Mouse (Mus musculus): Measurements from ENCODE around the gene Hephl1. TPM values are rescaled to one million over a fixed set of nuclear protein-coding genes. Genes with fewer than 3 reads are reported as not detected.

Gene Hephl1
- polyA plus RNA-seq, 1 experiment from 2014 or later, result not detected

DNA sequence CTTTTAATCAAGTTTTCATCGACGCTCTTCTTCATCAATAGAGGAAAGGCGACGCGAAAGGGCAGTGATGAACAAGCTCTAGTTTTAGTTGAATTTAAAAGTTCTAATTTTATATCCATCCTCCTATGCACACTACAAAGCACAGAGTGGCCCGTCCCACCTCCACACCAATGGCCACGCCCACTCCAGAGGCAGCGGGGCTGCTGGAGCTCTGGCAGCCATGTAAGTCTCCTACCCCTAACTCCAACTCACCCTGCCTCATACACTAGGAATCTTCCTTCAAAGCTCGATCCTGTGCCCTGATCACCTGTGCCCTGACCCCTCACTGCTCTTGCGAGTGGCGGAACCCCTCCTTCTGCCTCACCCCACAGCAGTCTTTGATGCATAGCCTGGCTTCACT, 70.4 kb downstream of the Hephl1 start:
- H3K9me3 ChIP-seq (ENCODE audit: control insufficient read depth, low read length), result no peaks in the 10 kb centered on the region
- 0 out of 2 replicates have a peak, but pooled peaks cover 3% of the 10 kb centered on the region for H3K36me3 ChIP-seq (ENCODE audit: control insufficient read depth, insufficient read depth, low read length)
- no peak for ATAC-seq (ENCODE audit: low FRiP score, low TSS enrichment)
- H3K4me1 ChIP-seq (ENCODE audit: control insufficient read depth, insufficient read depth, low read length), result peaks cover 26% of the 10 kb centered on the region
- no peak overlapping the region for H3K9ac ChIP-seq (replicated peaks; ENCODE audit: low read length)
- H3K27ac ChIP-seq (replicated peaks; ENCODE audit: low read depth, low read length), result no peak overlapping the region
- H3K4me2 ChIP-seq (ENCODE audit: low read length), result peak overlapping the region; percentile 22; the same call in 1 of the 2 replicates
- no peak overlapping the region for H3K4me3 ChIP-seq (replicated peaks; ENCODE audit: low read depth, low read length)
- WGBS, result 89% methylated on average over 11 of the region's 11 CpGs
- DNase-seq, result no peak
- H3K27me3 ChIP-seq (ENCODE audit: control insufficient read depth, insufficient read depth, low read length), result no peaks in the 10 kb centered on the region

DNA sequence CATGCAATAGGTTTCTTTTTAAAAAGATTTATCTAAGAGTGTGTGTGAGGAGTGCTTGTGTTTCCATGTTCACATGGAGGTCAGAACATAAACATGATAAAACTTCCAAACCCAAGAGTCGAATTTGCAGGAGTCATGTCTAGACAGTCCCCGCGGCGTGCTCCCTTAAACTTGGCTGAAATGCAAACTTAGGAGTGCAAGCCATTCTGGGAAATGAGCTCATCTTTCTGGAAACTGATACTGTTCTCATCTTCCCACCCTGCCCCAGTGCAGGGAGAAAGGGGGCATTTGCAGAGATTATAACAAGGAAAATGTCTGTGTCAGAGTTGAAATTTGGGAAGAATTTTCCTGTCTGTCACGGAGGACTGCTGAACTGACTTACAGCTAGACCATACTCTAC, 72.1 kb downstream of the Hephl1 start:
- DNase-seq, result no peak
- 0 out of 2 replicates have a peak, but pooled peaks cover 3% of the 10 kb centered on the region for H3K36me3 ChIP-seq (ENCODE audit: control insufficient read depth, insufficient read depth, low read length)
- WGBS, result 97% methylated on average over 5 of the region's 5 CpGs

DNA sequence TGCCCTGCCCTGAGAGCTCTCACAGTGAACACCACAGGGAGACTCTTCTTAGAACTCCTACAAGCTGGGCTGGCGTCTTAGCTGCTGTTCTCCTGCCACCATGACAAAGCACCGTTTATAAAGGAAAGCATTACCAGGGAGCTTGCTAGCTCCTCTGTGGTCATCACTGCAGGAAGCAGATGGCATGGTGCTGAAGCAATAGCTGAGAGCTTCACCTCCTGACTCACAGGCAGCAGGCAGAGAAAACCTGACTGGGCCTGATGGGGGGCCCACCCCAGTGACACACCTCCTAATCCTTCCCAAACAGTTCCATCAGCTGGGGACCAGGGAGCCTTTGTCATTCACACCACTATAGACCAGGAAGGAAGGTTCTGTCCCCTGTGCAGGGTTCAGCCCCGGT, 74.2 kb downstream of the Hephl1 start:
- Histone ChIP-seq H3K4me1 (ENCODE audit: control insufficient read depth, insufficient read depth, low read length) (peaks cover 11% of the 10 kb centered on the region), H3K27ac (replicated peaks; ENCODE audit: low read depth, low read length) (0 out of 2 replicates have a peak overlapping the region, but pooled peaks have one; percentile 8), H3K9ac (replicated peaks; ENCODE audit: low read length) (no peak overlapping the region), H3K4me2 (ENCODE audit: low read length) (no peak overlapping the region), H3K36me3 (ENCODE audit: control insufficient read depth, insufficient read depth, low read length) (0 out of 2 replicates have a peak, but pooled peaks cover 6% of the 10 kb centered on the region), H3K27me3 (ENCODE audit: control insufficient read depth, insufficient read depth, low read length) (no peaks in the 10 kb centered on the region), H3K9me3 (ENCODE audit: control insufficient read depth, low read length) (no peaks in the 10 kb centered on the region), H3K4me3 (replicated peaks; ENCODE audit: low read depth, low read length) (no peak overlapping the region)
- DNase-seq (no peak), ATAC-seq (ENCODE audit: low FRiP score, low TSS enrichment) (0 out of 2 replicates have a peak, but pooled peaks have one; percentile 17)
- WGBS, result 37% methylated on average over 3 of the region's 3 CpGs

More for the DNA sequence above, 72.1 kb downstream of the Hephl1 start:
- no peaks in the 10 kb centered on the region for H3K9me3 ChIP-seq (ENCODE audit: control insufficient read depth, low read length)
- no peak overlapping the region for H3K4me3 ChIP-seq (replicated peaks; ENCODE audit: low read depth, low read length)
- H3K4me2 ChIP-seq (ENCODE audit: low read length), result no peak overlapping the region
- no peak overlapping the region for H3K9ac ChIP-seq (replicated peaks; ENCODE audit: low read length)
- peaks cover 25% of the 10 kb centered on the region for H3K4me1 ChIP-seq (ENCODE audit: control insufficient read depth, insufficient read depth, low read length)
- H3K27me3 ChIP-seq (ENCODE audit: control insufficient read depth, insufficient read depth, low read length), result no peaks in the 10 kb centered on the region
- ATAC-seq (ENCODE audit: low FRiP score, low TSS enrichment), result no peak
- no peak overlapping the region for H3K27ac ChIP-seq (replicated peaks; ENCODE audit: low read depth, low read length)

DNA sequence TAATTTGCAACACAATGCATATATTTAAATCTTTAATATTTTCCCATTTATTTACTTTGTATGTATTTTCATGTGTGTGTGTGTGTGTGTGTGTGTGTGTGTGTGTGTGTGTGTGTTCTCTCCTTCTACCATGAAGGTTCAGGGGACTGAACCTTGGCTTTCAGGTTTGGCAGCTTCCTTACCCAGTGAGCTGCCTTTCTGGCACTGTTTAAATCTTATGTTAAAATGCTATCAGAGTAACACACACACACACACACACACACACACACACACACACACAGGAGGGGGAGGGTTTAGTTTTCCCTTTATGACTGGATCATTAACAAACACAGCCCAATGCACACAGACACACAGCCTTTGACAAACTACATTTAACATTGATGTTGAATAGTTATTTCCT, 74.7 kb downstream of the Hephl1 start:
- H3K4me2 ChIP-seq (ENCODE audit: low read length), result no peak overlapping the region
- no peak overlapping the region for H3K27ac ChIP-seq (replicated peaks; ENCODE audit: low read depth, low read length)

DNA sequence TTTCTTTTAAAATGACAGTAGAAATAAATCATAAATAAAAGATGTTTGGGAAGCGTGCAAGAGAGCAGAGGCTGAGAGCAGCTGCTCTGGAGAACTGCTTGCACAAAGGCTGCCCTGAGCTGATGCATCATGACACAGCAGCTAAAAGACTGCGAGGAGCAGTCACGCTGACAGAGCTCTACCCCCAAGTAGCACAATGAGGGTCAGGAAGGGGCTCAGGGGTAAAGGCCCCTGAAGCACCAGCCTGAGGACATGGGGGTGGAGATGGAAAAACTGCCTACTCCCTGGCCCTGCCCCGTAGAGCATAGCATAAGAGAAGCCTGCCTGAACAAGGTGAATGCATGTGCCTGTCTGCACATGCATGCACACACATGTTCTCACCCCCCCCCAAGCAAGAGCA, 75.1 kb downstream of the Hephl1 start:
- 18% methylated on average over 4 of the region's 4 CpGs for WGBS
- no peaks in the 10 kb centered on the region for H3K27me3 ChIP-seq (ENCODE audit: control insufficient read depth, insufficient read depth, low read length)
- H3K27ac ChIP-seq (replicated peaks; ENCODE audit: low read depth, low read length), result peak overlapping the region; percentile 63
- H3K9ac ChIP-seq (replicated peaks; ENCODE audit: low read length), result peak overlapping the region; percentile 21; the same call in 1 of the 2 replicates
- H3K4me1 ChIP-seq (ENCODE audit: control insufficient read depth, insufficient read depth, low read length), result peaks cover 8% of the 10 kb centered on the region; the same call in 1 of the 2 replicates
- 0 out of 2 replicates have a peak overlapping the region, but pooled peaks have one; percentile 25 for H3K4me2 ChIP-seq (ENCODE audit: low read length)
- peaks cover 7% of the 10 kb centered on the region; the same call in 1 of the 2 replicates for H3K36me3 ChIP-seq (ENCODE audit: control insufficient read depth, insufficient read depth, low read length)
- H3K4me3 ChIP-seq (replicated peaks; ENCODE audit: low read depth, low read length), result no peak overlapping the region
- ATAC-seq (ENCODE audit: low FRiP score, low TSS enrichment) (peak; percentile 57; the same call in 1 of the 2 replicates), DNase-seq (peak; percentile 49)
- no peaks in the 10 kb centered on the region for H3K9me3 ChIP-seq (ENCODE audit: control insufficient read depth, low read length)

More for the DNA sequence above, 74.7 kb downstream of the Hephl1 start:
- H3K36me3 ChIP-seq (ENCODE audit: control insufficient read depth, insufficient read depth, low read length), result 0 out of 2 replicates have a peak, but pooled peaks cover 6% of the 10 kb centered on the region
- H3K4me3 ChIP-seq (replicated peaks; ENCODE audit: low read depth, low read length), result no peak overlapping the region
- H3K27me3 ChIP-seq (ENCODE audit: control insufficient read depth, insufficient read depth, low read length), result no peaks in the 10 kb centered on the region
- no peak for DNase-seq
- H3K9ac ChIP-seq (replicated peaks; ENCODE audit: low read length), result no peak overlapping the region
- no peaks in the 10 kb centered on the region for H3K9me3 ChIP-seq (ENCODE audit: control insufficient read depth, low read length)
- no peak for ATAC-seq (ENCODE audit: low FRiP score, low TSS enrichment)
- peaks cover 8% of the 10 kb centered on the region; the same call in 1 of the 2 replicates for H3K4me1 ChIP-seq (ENCODE audit: control insufficient read depth, insufficient read depth, low read length)

DNA sequence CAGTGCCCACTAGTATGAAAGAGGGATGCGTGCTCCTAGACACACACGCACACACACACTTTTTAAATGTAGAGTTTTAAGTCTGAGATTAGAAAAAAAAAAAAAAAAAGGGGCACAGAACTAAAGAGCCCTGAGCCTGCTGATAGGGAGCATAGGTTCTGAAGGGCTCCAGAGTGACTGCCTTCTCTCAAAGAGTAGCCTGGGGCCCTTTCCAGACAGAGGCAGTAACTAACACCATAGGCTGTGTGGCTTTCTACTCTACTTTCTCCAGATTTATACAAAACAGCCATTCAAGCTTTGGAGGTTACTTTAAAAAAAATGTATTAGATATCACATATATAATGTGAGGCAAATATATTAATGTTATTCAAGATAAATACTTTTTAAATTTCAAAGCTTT, 75.5 kb downstream of the Hephl1 start:
- H3K4me2 ChIP-seq (ENCODE audit: low read length), result no peak overlapping the region
- peaks cover 8% of the 10 kb centered on the region; the same call in 1 of the 2 replicates for H3K4me1 ChIP-seq (ENCODE audit: control insufficient read depth, insufficient read depth, low read length)
- no peaks in the 10 kb centered on the region for H3K9me3 ChIP-seq (ENCODE audit: control insufficient read depth, low read length)
- ATAC-seq (ENCODE audit: low FRiP score, low TSS enrichment), result no peak
- peaks cover 11% of the 10 kb centered on the region; the same call in 1 of the 2 replicates for H3K36me3 ChIP-seq (ENCODE audit: control insufficient read depth, insufficient read depth, low read length)
- H3K4me3 ChIP-seq (replicated peaks; ENCODE audit: low read depth, low read length), result no peak overlapping the region
- 77% methylated on average over 2 of the region's 2 CpGs for WGBS
- no peaks in the 10 kb centered on the region for H3K27me3 ChIP-seq (ENCODE audit: control insufficient read depth, insufficient read depth, low read length)
- H3K9ac ChIP-seq (replicated peaks; ENCODE audit: low read length), result no peak overlapping the region
- H3K27ac ChIP-seq (replicated peaks; ENCODE audit: low read depth, low read length), result no peak overlapping the region
- no peak for DNase-seq

DNA sequence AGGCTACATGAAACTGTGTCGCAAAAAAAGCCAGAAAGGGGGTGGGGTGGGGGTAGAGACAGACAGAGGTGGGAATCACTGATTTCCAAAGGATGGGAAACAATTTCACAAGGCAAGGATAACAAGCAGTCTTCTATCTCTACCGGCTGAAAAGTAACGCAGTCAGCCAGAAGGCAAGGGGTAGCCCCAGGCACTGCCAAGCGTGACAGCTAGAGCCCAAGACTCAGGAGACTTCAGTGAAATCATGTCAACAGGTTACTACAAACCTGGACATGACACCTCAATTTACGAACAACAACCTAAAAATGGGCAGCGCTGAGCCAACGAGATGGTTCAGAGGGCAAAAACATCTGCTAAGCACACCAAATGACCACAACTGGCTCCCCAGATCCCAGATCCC, 75.9 kb downstream of the Hephl1 start:
- Histone ChIP-seq H3K4me2 (ENCODE audit: low read length) (no peak overlapping the region), H3K4me3 (replicated peaks; ENCODE audit: low read depth, low read length) (no peak overlapping the region), H3K9ac (replicated peaks; ENCODE audit: low read length) (no peak overlapping the region), H3K27ac (replicated peaks; ENCODE audit: low read depth, low read length) (no peak overlapping the region), H3K9me3 (ENCODE audit: control insufficient read depth, low read length) (no peaks in the 10 kb centered on the region), H3K36me3 (ENCODE audit: control insufficient read depth, insufficient read depth, low read length) (peaks cover 10% of the 10 kb centered on the region; the same call in 1 of the 2 replicates), H3K4me1 (ENCODE audit: control insufficient read depth, insufficient read depth, low read length) (peaks cover 8% of the 10 kb centered on the region; the same call in 1 of the 2 replicates), H3K27me3 (ENCODE audit: control insufficient read depth, insufficient read depth, low read length) (no peaks in the 10 kb centered on the region)
- DNase-seq (no peak), ATAC-seq (ENCODE audit: low FRiP score, low TSS enrichment) (no peak)
- 83% methylated on average over 7 of the region's 7 CpGs for whole genome bisulfite sequencing

DNA sequence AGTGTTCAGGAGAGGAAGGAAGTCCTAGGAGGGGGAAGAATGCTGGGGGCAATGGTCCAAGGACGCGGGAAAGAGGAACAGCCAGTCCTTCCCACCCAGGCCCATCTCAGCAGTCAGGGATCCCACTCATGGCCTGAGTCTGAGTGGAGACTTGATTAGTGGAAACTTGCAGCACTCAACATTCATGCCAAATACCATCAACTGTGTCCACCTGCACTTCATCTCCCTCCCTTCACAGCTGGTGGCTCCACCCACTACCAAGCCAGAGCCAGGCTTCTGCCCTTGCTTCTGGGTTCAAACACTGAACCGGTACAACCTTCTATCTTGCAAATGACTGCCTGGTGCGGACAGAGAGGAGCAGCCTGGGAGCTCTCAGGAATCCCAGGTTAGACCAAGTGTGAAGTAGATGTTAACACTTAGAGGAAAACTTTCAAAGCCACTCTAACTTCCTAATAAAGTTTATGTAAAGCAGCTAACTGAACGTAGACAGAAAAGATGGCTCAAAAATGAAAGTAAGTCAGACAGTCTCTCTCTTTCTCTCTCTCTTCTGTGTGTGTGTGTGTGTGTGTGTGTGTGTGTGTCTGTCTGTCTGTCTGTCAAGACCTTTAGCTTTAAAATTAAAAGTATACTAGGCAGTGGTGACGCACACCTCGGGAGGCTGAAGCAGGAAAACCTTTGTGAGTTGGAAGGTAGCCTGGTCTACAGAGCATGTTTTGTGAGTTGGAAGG, 77.2 kb downstream of the Hephl1 start:
- Histone ChIP-seq H3K9ac (replicated peaks; ENCODE audit: low read length) (no peak overlapping the region), H3K4me2 (ENCODE audit: low read length) (no peak overlapping the region), H3K27me3 (ENCODE audit: control insufficient read depth, insufficient read depth, low read length) (no peaks in the 10 kb centered on the region), H3K27ac (replicated peaks; ENCODE audit: low read depth, low read length) (no peak overlapping the region), H3K36me3 (ENCODE audit: control insufficient read depth, insufficient read depth, low read length) (peaks cover 15% of the 10 kb centered on the region; the same call in 1 of the 2 replicates), H3K4me3 (replicated peaks; ENCODE audit: low read depth, low read length) (no peak overlapping the region), H3K4me1 (ENCODE audit: control insufficient read depth, insufficient read depth, low read length) (peaks cover 8% of the 10 kb centered on the region; the same call in 1 of the 2 replicates), H3K9me3 (ENCODE audit: control insufficient read depth, low read length) (no peaks in the 10 kb centered on the region)
- WGBS, result 87% methylated on average over 7 of the region's 7 CpGs
- ATAC-seq (ENCODE audit: low FRiP score, low TSS enrichment) (no peak), DNase-seq (no peak)

All from midbrain, embryonic 14.5 days (tissue).